Mouse (Mus musculus) brain, embryonic 14.5 days (tissue): Measurements from ENCODE around the gene 1700024P04Rik.

ENCODE experiments used
- CTCF ChIP-seq: fragments of 200-500 bp; IDR thresholded peaks from 2 replicates; pipeline ENCODE4 v1.5.1; 2012; ENCODE audit warnings: inconsistent platforms, mild to moderate bottlenecking, moderate library complexity, borderline replicate concordance; ENCODE audit not compliant: insufficient read depth, insufficient read length; ENCODE audit errors: extremely low read depth
- POLR2A ChIP-seq: fragments of 200-500 bp; IDR thresholded peaks from 2 replicates; pipeline ENCODE4 v1.6.1; 2012; ENCODE audit warnings: mild to moderate bottlenecking, inconsistent platforms, borderline replicate concordance; ENCODE audit not compliant: poor library complexity, insufficient read depth, insufficient read length, severe bottlenecking; ENCODE audit errors: extremely low read depth

GRCm38 (mm10) chr13:99012891-99013290 lies 28.5 kb upstream of the 1700024P04Rik start:
- TF ChIP-seq POLR2A (no peak), CTCF (no peak)
